In genomic region chr15:85047865-85048264, GRCm38 (mm10) we compare ENCODE assay signal across 28 mouse cellular contexts. TPM values are rescaled to one million over a fixed set of nuclear protein-coding genes. Genes with fewer than 3 reads are reported as not detected.
DNase-seq lines count a peak whose midpoint lies in the region; ATAC-seq lines count a peak whose summit lies in the region.
"Had no signal": no experiment of that assay in that cellular context is flagged by ENCODE, and none has a peak within 500 bp of the region (broad histone marks: within the 10 kb centered on the region; RNA-seq: fewer than 3 reads in every experiment).

No protein-coding gene starts in this region.

- no peak overlapping the region for H3K4me2 ChIP-seq in midbrain, embryonic 14.5 days (ENCODE audit: low read length)
- H3K4me2 ChIP-seq: forebrain, embryonic 13.5 days; heart, embryonic 11.5 days; hindbrain, embryonic 14.5 days had no signal

- H3K4me3 ChIP-seq in midbrain, embryonic 14.5 days (replicated peaks; ENCODE audit: low read depth, low read length): no peak overlapping the region
- H3K4me3 ChIP-seq: forebrain, embryonic 10.5 days; forebrain, embryonic 13.5 days had no signal

- H3K27me3 ChIP-seq in midbrain, embryonic 14.5 days (ENCODE audit: control insufficient read depth, insufficient read depth, low read length): no peaks in the 10 kb centered on the region

- peaks cover 51% of the 10 kb centered on the region for H3K36me3 ChIP-seq in midbrain, embryonic 14.5 days (ENCODE audit: control insufficient read depth, insufficient read depth, low read length)

- H3K9me3 ChIP-seq in midbrain, embryonic 14.5 days (ENCODE audit: control insufficient read depth, low read length): no peaks in the 10 kb centered on the region
- H3K9me3 ChIP-seq: forebrain, embryonic 10.5 days; forebrain, embryonic 13.5 days had no signal

- peaks cover 10% of the 10 kb centered on the region for H3K4me1 ChIP-seq in midbrain, embryonic 14.5 days (ENCODE audit: control insufficient read depth, insufficient read depth, low read length)

- peak; percentile 43 to 84 for DNase-seq in adrenal gland, adult (ENCODE audit: inconsistent age in 2 of 2, low spot score in 1 of 2)
- no peak for DNase-seq in adrenal gland, adult 18-20 months (ENCODE audit: low spot score in 2 of 2)
- DNase-seq in ovary, adult 18-20 months (ENCODE audit: low spot score): peak; percentile 52
- DNase-seq in ovary, postnatal 10 days (ENCODE audit: low spot score): no peak
- peak; percentile 53 for DNase-seq in adrenal gland, postnatal 14 days
- no peak for DNase-seq in gastrocnemius, postnatal 10 days
- no peak for DNase-seq in midbrain, embryonic 14.5 days
- DNase-seq: cerebellum, adult 18-20 months; cerebellum, adult 9-10 months; cerebellum, postnatal 14 days; gastrocnemius, postnatal 14 days had no signal

- H3K9ac ChIP-seq in midbrain, embryonic 14.5 days (replicated peaks; ENCODE audit: low read length): no peak overlapping the region
- H3K9ac ChIP-seq: forebrain, embryonic 13.5 days; hindbrain, embryonic 14.5 days had no signal

- no peak for ATAC-seq in midbrain, embryonic 14.5 days (ENCODE audit: low FRiP score, low TSS enrichment)
- ATAC-seq: activated CD4-positive, CD25-positive, alpha-beta regulatory T cell, adult 4 months; forebrain, embryonic 13.5 days; forebrain, embryonic 16.5 days; hindbrain, postnatal 0 days; inflammation-experienced regulatory T-cells, adult 6 months; intestine, embryonic 16.5 days had no signal

- WGBS in midbrain, embryonic 14.5 days: 92% methylated on average over 4 of the region's 4 CpGs

- no peak overlapping the region for H3K27ac ChIP-seq in midbrain, embryonic 14.5 days (replicated peaks; ENCODE audit: low read depth, low read length)
- H3K27ac ChIP-seq: forebrain, embryonic 10.5 days; forebrain, embryonic 13.5 days; hindbrain, embryonic 14.5 days; hindbrain, postnatal 0 days had no signal

RNA-seq across cellular contexts. Expression of gene Fam118a, which starts 19.1 kb away (rescaled TPM):
- total RNA-seq in adrenal gland, adult 18-20 months (2021): 1 to 10 TPM; 8.2 to 9.8 TPM
- 12.6 and 15.5 TPM in 2 replicates for total RNA-seq in adrenal gland, postnatal 14 days (2021)
- total RNA-seq in gastrocnemius, postnatal 10 days (2021): 1 to 10 TPM; 7.0 to 7.1 TPM
- 24.1 and 28.0 TPM in 2 replicates for polyA plus RNA-seq in midbrain, embryonic 14.5 days (2014; fragmentation: Nextera tagmentation; extraction: Ambion mirVana)

RNA-seq across cellular contexts. Expression of gene Upk3a, which starts 30.9 kb away (rescaled TPM):
- total RNA-seq in adrenal gland, adult 18-20 months (2021): not detected
- total RNA-seq in adrenal gland, postnatal 14 days (2021): not detected in 2 replicates
- total RNA-seq in gastrocnemius, postnatal 10 days (2021): not detected
- 0.33 and 0.40 TPM in 2 replicates for polyA plus RNA-seq in midbrain, embryonic 14.5 days (2014; fragmentation: Nextera tagmentation; extraction: Ambion mirVana)
- total RNA-seq: gastrocnemius, adult 18-20 months; gastrocnemius, postnatal 14 days; gastrocnemius, postnatal 4 days; heart, adult 8-10 months; heart, postnatal 25 days; hematopoietic stem cell, adult 5-6 weeks had no signal
- polyA plus RNA-seq: activated CD4-positive, CD25-positive, alpha-beta regulatory T cell, adult 4 months; embryonic facial prominence, embryonic 11.5 days; forebrain, embryonic 10.5 days; heart, embryonic 11.5 days; heart, embryonic 14.5 days; heart, postnatal 0 days; inflammation-experienced regulatory T-cells, adult 6 months had no signal

RNA-seq across cellular contexts. Expression of gene 5031439G07Rik, which starts 59.5 kb away (rescaled TPM):
- 10 to 100 TPM; 38.8 to 53.7 TPM for total RNA-seq in adrenal gland, adult 18-20 months (2021)
- 24.9 and 32.2 TPM in 2 replicates for total RNA-seq in adrenal gland, postnatal 14 days (2021)
- 10 to 100 TPM; 23.5 to 27.3 TPM for total RNA-seq in gastrocnemius, postnatal 10 days (2021)
- polyA plus RNA-seq in midbrain, embryonic 14.5 days (2014; fragmentation: Nextera tagmentation; extraction: Ambion mirVana): 22.0 and 23.2 TPM in 2 replicates

Comparison
In these comparisons a context has a peak if more than half of its experiments do, and no peak if none do; other contexts are left out.
1. DNase-seq: peak in adrenal gland, adult (2 of 2), ovary, adult 18-20 months (single experiment) and adrenal gland, postnatal 14 days (single experiment); none in adrenal gland, adult 18-20 months (0 of 2), ovary, postnatal 10 days (single experiment), gastrocnemius, postnatal 10 days (single experiment) and midbrain, embryonic 14.5 days (single experiment).